Mouse (Mus musculus): ENCODE data around the gene Mob1a.
A peak's percentile ranks its signal among the peaks of the same experiment; 100 is the strongest.
"Not testable (repeated sequence)": the region's sequence is repeated elsewhere in the genome, so short reads cannot be mapped to it uniquely, and the experiment has no call there.

Gene Mob1a

DNA sequence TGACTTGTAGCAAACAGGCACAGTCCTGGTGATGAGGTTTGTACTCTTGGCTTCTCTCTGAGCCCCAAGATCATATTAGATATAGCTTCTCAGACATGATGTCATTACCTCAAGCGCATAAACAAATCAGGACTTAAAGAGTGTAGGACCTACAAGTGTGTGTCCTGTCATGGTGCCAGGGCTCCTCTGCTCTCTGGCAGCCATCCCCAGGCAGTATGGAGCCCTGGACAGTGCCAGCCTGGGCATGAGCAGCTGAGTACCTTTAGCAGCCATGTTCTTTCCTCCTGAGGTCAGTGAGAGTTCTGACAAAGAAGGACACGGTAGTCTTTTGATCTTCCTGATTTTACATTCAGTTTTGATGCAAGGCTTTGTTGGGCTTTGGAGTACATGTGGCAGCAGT, 17.1 kb downstream of the Mob1a start:
- no peak for DNase-seq (ENCODE audit: low spot score in 2 of 2)

DNA sequence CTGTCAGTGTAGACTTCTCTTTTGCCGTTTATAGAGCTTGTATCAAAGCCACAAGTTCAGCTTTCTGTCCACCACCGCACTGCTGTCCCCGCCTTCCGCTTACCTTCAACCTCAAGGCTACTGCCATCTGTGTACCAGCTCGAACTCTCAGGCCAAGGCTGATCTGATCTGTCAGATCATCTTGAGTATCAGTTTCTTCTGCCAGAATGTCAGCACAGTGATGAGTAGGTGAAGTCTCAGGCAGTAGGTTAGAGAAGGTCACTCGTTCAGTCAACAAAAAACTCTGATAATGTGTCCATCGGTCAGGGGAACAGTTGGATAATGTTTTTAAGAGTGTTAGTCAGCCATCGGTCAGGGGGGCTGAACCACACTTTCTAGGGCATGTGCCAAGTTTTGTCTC, 19.5 kb downstream of the Mob1a start:
- DNase-seq (ENCODE audit: low spot score in 2 of 2), result not testable (repeated sequence)

GRCm38 (mm10) chr6:83347916-83348315, 22.1 kb downstream of the Mob1a start:
- no peak for DNase-seq (ENCODE audit: low spot score in 2 of 2)

DNA sequence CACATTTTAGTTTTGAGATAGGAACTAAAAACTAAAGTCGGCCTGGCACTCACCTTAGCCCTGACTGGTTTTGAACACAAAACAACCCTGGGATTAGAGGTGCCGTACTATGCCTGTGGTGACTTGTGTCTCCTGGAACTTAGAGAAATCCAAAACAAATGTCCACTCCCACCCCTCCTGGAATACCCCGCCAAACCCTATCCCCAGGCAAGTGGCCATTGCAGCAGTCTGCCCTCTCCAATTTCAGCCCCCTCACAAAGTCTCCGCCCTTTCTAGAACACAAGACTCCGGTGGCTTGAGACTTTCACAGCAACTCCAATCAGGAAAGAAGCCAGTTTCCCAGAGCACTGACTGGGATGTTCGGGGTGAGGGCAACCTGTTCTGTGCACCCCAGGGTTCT, 23.1 kb downstream of the Mob1a start, which contains the start of gene Bola3:
TSS of gene Bola3 (plus strand) at position 275 of the 400 bp plus-strand sequence.
- no peak for DNase-seq (ENCODE audit: low spot score in 2 of 2)

DNA sequence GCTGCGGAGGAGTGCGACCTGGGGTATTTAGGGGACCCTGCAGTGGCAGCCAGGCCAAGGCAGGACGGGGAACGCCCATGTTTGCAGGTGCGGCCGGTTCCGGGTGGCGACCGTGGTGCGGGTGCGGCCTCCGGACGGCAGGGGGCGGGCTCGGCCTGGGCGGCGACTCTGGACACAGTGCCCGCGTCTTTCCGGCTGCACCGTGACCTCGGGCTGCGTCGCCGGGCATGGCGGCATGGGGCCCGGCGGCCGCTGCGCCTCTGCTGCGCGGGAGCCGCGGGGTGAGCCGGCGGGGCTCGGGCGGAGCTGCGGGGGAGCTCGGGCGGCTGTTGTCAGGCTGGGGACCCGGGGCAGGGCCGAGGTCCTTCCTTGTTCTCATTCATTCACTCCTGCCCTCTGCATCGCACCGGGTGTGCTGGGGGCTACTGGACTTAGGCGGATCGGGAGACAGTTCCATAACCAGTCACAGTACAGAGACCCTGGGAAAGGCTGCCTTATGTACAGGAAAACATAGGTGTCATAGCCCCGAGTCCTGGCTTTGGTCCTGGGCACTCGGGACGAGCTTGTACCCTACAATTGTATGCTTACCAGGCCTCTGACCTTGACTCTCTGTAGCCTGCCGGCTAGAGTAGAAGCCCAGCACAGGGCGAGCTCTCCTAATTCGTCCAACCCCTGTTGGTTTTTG, 23.6 kb downstream of the Mob1a start:
- peak; percentile 85 to 92 for DNase-seq (ENCODE audit: low spot score in 2 of 2)

DNA sequence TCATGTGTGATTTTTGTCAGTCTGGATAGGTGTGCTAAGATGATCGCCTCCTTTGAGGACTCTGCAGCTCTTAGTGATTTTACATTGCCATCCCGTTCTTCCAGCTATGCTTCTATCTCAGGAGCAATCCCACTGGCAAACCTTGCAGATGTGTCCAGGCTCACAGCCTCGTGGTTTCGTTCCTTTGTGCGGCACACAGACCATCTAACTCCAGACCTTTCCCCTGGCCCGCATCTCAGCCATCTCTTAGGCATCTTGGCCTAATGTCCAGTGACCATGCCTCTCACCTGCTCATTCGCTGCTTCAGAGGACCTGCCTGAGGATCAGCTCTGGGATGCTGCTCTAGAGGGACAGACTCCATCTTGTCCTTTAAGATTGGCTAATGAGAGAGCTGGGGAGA, 24.4 kb downstream of the Mob1a start:
- DNase-seq (ENCODE audit: low spot score in 2 of 2), result no peak

- DNase-seq (ENCODE audit: low spot score in 2 of 2), result no peak
Measured at GRCm38 (mm10) chr6:83350851-83351405, 25.1 kb downstream of the Mob1a start.

GRCm38 (mm10) chr6:83351490-83352160, 25.8 kb downstream of the Mob1a start:
- no peak for DNase-seq (ENCODE audit: low spot score in 2 of 2)

- DNase-seq (ENCODE audit: low spot score in 2 of 2), result no peak
Measured at GRCm38 (mm10) chr6:83352666-83353410, 27.0 kb downstream of the Mob1a start.

GRCm38 (mm10) chr6:83354856-83355781, 29.3 kb downstream of the Mob1a start:
- no peak for DNase-seq (ENCODE audit: low spot score in 2 of 2)

- DNase-seq (ENCODE audit: low spot score in 2 of 2), result peak; percentile 86 to 92
Measured at GRCm38 (mm10) chr6:83356569-83357138, 30.8 kb downstream of the Mob1a start.

DNA sequence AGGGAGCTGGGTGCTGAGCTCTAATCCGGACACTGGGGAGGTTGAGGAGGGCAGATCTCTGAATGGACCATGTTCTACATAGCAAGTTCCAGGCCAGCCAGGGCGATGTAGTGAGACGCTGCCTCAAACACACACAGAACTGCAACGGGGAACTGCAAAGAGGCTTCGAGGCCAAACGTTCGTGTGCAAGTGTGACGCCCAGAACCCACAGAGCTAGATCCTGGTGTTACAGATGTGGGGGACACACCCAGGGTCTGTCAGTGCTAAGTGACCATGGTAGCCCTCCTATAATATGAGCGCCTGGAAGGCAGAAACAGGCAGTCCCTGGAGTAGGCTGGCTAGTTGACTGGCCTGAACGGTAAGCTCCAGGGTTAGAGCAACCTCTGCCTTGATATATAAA, 31.6 kb downstream of the Mob1a start:
- DNase-seq (ENCODE audit: low spot score in 2 of 2), result no peak

DNA sequence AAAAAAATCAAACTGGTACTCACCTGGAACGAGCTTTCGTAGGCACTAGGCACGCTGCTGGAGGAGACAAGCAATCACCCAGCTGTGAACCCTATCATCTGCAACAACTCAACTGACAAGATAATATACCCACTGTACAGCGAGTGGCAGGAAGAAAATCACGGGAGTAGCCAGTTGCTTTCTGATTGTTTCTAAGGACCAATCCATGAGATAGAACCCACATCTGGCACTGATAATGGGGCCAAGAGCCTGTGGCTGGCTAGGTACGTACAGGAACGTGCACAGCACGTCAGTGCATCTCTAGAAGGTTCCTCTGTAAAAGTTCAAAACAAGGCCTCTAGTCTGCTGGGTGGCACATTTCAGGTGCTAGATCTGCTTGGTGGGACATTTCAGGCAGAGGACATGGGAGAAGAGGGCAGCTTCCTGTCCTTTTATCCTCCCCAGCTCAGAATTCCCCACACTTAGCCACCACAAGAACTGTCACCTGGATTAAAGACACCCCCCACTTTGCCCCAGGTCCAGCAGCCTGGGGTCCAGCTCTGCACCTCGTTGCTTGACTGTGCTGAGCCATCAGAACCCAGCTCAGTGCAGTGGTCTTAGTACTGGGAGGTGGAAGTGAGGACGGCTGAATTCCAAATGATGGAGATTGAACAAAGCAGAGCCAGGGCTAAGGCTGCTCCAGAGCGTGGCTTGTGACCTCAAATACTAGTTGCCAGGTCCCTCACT, 35.9 kb downstream of the Mob1a start:
- DNase-seq (ENCODE audit: low spot score in 2 of 2), result no peak

DNA sequence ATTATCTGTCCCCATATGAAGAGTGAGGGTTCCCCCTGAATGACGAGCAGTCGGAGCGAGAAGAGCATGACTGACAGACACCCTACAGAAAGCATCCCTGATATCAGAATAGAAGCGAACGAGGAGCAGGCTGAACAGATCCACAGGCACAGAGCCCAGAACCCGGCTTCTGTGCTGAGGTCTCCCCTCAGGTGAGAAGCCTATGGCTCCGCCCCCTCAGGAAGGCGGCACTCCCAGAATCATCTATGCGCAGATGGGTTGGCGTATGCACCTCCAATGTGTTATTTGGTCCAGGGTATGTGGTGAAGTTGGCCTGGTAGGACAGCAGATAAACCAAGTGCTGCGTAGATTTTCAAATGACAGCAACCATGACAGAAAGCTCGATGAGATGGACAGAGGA, 37.3 kb downstream of the Mob1a start:
- DNase-seq (ENCODE audit: low spot score in 2 of 2), result no peak

GRCm38 (mm10) chr6:83370316-83370965, 44.6 kb downstream of the Mob1a start:
- no peak for DNase-seq (ENCODE audit: low spot score in 2 of 2)

DNA sequence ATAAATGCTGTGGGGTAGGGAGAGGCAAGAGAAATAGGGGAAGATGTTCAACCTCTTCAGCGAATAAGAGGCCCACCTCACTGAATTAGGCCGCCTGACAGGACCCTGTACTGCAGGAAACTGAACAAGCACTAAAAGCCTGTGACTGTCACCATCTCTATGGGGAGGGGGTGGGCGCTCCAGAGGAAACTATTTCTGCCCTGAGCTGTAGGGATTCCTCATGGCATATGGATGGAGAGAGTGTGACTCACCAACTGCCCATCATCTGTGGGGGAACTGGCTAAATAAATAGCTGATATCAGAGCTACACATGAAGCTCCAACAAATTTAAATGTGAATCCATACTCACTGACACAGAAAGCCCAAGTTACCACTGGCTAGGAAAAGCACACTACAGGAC, 45.5 kb downstream of the Mob1a start:
- DNase-seq (ENCODE audit: low spot score in 2 of 2), result peak; percentile 58 to 61

DNA sequence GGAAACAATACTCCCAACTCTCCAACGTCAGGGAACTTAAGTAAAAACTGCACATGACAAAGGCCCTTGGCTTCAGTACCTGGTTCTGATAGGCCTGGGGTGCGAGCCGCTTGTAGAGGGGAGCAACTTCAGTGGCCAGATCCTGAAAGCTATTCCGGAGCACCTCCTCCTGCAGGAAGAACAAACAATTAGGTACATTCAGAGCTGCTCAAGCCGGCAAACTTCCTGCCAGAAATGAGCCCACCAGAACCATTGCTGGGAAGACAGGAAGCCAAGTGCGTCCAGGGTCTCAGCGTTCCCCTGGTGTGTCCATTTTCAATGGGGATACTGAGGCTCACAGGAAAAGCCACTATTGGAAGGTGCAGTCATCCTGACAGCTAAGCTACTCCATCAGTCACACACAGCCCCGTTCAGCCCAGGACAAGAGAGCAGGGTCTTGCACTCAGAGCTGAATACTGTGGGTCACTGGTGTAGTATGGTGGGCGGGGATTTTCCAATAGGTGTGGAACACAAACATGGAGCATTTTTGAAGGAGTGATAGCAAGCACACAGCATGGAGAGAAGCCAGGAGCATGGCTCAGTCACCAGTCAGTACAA, 48.0 kb downstream of the Mob1a start:
- no peak for DNase-seq (ENCODE audit: low spot score in 2 of 2)

DNA sequence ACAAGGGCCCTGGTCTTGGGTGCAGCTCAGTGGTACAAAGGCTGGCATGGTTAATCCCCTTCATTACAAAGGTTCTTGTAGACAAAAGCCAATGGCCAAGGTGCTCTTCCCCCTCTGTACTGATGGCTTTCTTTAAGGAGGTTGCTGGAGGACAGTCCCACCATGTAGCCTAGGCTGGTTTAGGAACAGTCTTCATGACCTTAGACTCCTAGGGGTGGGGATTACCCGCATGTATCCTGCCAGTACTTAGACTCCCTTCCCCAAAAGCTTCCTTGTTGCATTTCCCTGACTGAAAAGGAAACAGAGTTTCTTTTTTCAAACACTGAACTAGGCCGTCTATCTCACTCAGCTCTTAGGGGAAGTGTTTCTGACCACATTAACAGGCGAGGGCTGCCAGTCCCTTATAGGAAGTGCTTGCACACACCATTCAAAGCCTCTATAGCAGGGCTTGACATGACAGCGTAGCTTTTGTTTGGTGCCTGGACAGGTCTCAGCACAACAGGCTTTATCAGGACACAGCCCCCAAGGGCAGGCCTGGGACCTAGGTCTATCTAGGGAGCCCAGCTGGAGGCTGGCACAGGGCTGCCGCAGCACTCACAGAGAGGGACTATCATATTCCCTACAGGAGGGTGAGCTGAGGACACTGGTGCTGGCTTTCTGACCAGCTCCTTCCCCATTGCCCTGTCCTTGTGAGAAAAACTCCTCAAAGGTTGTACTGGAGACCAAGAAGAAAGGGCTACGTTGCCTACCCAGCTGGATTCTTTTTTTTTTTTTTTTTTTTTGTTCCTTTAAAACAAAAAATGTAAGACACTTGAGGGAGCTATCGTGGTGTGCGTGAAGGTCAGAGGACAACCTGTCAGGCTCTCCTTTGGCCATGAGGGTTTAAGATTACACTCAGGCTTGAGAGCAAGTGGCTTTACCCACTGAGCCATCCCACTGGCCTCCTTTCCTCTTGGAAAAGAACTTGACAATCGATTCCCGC, 56.0 kb downstream of the Mob1a start:
- DNase-seq (ENCODE audit: low spot score in 2 of 2), result no peak
